Mouse (Mus musculus) heart, postnatal 25 days (tissue): ENCODE data around the gene Pole4. TPM values are rescaled to one million over a fixed set of nuclear protein-coding genes. Genes with fewer than 3 reads are reported as not detected.
"Not testable (repeated sequence)": the region's sequence is repeated elsewhere in the genome, so short reads cannot be mapped to it uniquely, and the experiment has no call there.

Experiments
- DNase-seq: peaks from one replicate; pipeline ENCODE4 v3.0.0; 2022; ENCODE audit warnings: low spot score
- intact Hi-C: fragments of 180-260 bp; cut with DNase I; formaldehyde crosslinking; loops from one replicate; pipeline ENCODE4 v1.15.1; 2025
- total RNA-seq, 2 experiments: library from RNA; stranded (reverse); gene quantifications; 2 replicates each; pipeline ENCODE4 v1.2.3; 2021

Pole4 gene
- total RNA-seq, 2 experiments from 2014 or later, result 16.8 to 21.0 TPM

GRCm38 (mm10) chr6:82716126-82716525 is 11.0 kb upstream of the Pole4 start:
- intact Hi-C loops, result no loop called here
- DNase-seq, result no peak

- intact Hi-C loops, result loop anchor here (2.0 kb wide), 1 partner anchor 255 kb away; no protein-coding TSS in a partner anchor
- DNase-seq, result no peak
Measured at GRCm38 (mm10) chr6:82715653-82716052, 10.5 kb upstream of the Pole4 start.

GRCm38 (mm10) chr6:82715253-82715652 is 10.1 kb upstream of the Pole4 start:
- no peak for DNase-seq
- intact Hi-C loops, result loop anchor here (2.0 kb wide), 1 partner anchor 256 kb away; no protein-coding TSS in a partner anchor

GRCm38 (mm10) chr6:82714841-82715240 is 9.7 kb upstream of the Pole4 start:
- intact Hi-C loops, result loop anchor here (2.0 kb wide), 1 partner anchor 256 kb away; no protein-coding TSS in a partner anchor
- DNase-seq, result no peak

- DNase-seq, result peak; percentile 14
- intact Hi-C loops, result loop anchor here (2.0 kb wide), 1 partner anchor 257 kb away; no protein-coding TSS in a partner anchor
Measured at GRCm38 (mm10) chr6:82714243-82714642, 9.1 kb upstream of the Pole4 start.

GRCm38 (mm10) chr6:82707742-82708141 is 2.6 kb upstream of the Pole4 start:
- intact Hi-C loops, result no loop called here
- DNase-seq, result no peak

GRCm38 (mm10) chr6:82707241-82707640 is 2.1 kb upstream of the Pole4 start:
- intact Hi-C loops, result no loop called here
- DNase-seq, result no peak

- DNase-seq, result no peak
- intact Hi-C loops, result loop anchor here (5.0 kb wide), 1 partner anchor 726 kb away; no protein-coding TSS in a partner anchor
Measured at GRCm38 (mm10) chr6:82703710-82704109, 1.5 kb downstream of the Pole4 start.

- peak; percentile 42 for DNase-seq
- intact Hi-C loops, result loop anchor here (5.0 kb wide), 1 partner anchor 725 kb away; no protein-coding TSS in a partner anchor
Measured at GRCm38 (mm10) chr6:82702593-82703017, 2.6 kb downstream of the Pole4 start.

- no peak for DNase-seq
- intact Hi-C loops, result loop anchor here (5.0 kb wide), 1 partner anchor 724 kb away; no protein-coding TSS in a partner anchor
Measured at GRCm38 (mm10) chr6:82701296-82701695, 3.9 kb downstream of the Pole4 start.

- intact Hi-C loops, result loop anchor here (5.0 kb wide), 1 partner anchor 723 kb away; no protein-coding TSS in a partner anchor
- DNase-seq, result no peak
Measured at GRCm38 (mm10) chr6:82699831-82700230, 5.3 kb downstream of the Pole4 start.

GRCm38 (mm10) chr6:82696736-82697135 is 8.4 kb downstream of the Pole4 start:
- no peak for DNase-seq
- intact Hi-C loops, result no loop called here

GRCm38 (mm10) chr6:82694668-82695067 is 10.5 kb downstream of the Pole4 start:
- no peak for DNase-seq
- intact Hi-C loops, result no loop called here

GRCm38 (mm10) chr6:82689474-82689873 is 15.7 kb downstream of the Pole4 start:
- intact Hi-C loops, result no loop called here

GRCm38 (mm10) chr6:82688586-82688985 is 16.6 kb downstream of the Pole4 start:
- intact Hi-C loops, DNase-seq: not testable (repeated sequence)

More at GRCm38 (mm10) chr6:82689474-82689873, 15.7 kb downstream of the Pole4 start:
- no peak for DNase-seq

GRCm38 (mm10) chr6:82684136-82684535 is 21.0 kb downstream of the Pole4 start:
- DNase-seq, result no peak
- intact Hi-C loops, result no loop called here

- intact Hi-C loops, DNase-seq: not testable (repeated sequence)
Measured at GRCm38 (mm10) chr6:82679286-82679685, 25.9 kb downstream of the Pole4 start.

- intact Hi-C loops, result not testable (repeated sequence)
Measured at GRCm38 (mm10) chr6:82677629-82678028, 27.5 kb downstream of the Pole4 start.

GRCm38 (mm10) chr6:82666480-82666879 is 38.7 kb downstream of the Pole4 start:
- intact Hi-C loops, result no loop called here
- DNase-seq, result no peak

More at GRCm38 (mm10) chr6:82677629-82678028, 27.5 kb downstream of the Pole4 start:
- not testable (repeated sequence) for DNase-seq

GRCm38 (mm10) chr6:82653169-82653525 is 52.0 kb downstream of the Pole4 start:
- intact Hi-C loops, result no loop called here

GRCm38 (mm10) chr6:82652521-82653168 is 52.5 kb downstream of the Pole4 start:
- peak; percentile 92 for DNase-seq
- intact Hi-C loops, result no loop called here

More at GRCm38 (mm10) chr6:82653169-82653525, 52.0 kb downstream of the Pole4 start:
- DNase-seq, result no peak
